Mouse (Mus musculus) heart, adult 2 months (tissue): Measurements from ENCODE around the gene AW822073. TPM values are rescaled to one million over a fixed set of nuclear protein-coding genes. Genes with fewer than 3 reads are reported as not detected.

Source experiments
- DNase-seq, 2 experiments: peaks; one replicate each; pipeline ENCODE4 v3.0.0; 2021
- H3K27ac ChIP-seq: fragments of 200-600 bp; 2 replicates; pipeline ENCODE4 v1.8.1; 2022
- H3K27me3 ChIP-seq: fragments of 200-500 bp; 2 replicates; pipeline ENCODE4 v1.6.1; 2012; ENCODE audit warnings: mild to moderate bottlenecking, low read length, inconsistent platforms, mixed read lengths; ENCODE audit not compliant: control insufficient read depth, insufficient read depth
- H3K36me3 ChIP-seq: fragments of 200-500 bp; 2 replicates; pipeline ENCODE4 v1.6.1; 2012; ENCODE audit warnings: low read length, inconsistent platforms; ENCODE audit not compliant: control insufficient read depth, insufficient read depth
- H3K4me1 ChIP-seq: fragments of 200-500 bp; 2 replicates; pipeline ENCODE4 v1.6.1; 2011; ENCODE audit warnings: low read length; ENCODE audit not compliant: control insufficient read depth, insufficient read depth
- H3K4me3 ChIP-seq: fragments of 200-600 bp; 2 replicates; pipeline ENCODE4 v1.8.1; 2022
- H3K79me2 ChIP-seq: fragments of 200-500 bp; replicated peaks from 2 replicates; pipeline ENCODE4 v1.6.1; 2012; ENCODE audit warnings: mild to moderate bottlenecking, inconsistent platforms, low read length, moderate library complexity, mixed read lengths; ENCODE audit not compliant: control insufficient read depth, insufficient read depth
- H3K9ac ChIP-seq: fragments of 200-500 bp; 2 replicates; pipeline ENCODE4 v1.6.1; 2012; ENCODE audit warnings: low read depth, mild to moderate bottlenecking, control low read depth, inconsistent platforms, low read length, mixed read lengths
- CTCF ChIP-seq: fragments of 200-600 bp; IDR thresholded peaks from 2 replicates; pipeline ENCODE4 v1.8.1; 2022; ENCODE audit warnings: antibody characterized with exemption, mild to moderate bottlenecking, moderate library complexity
- EP300 ChIP-seq: fragments of 200-500 bp; IDR thresholded peaks from 2 replicates; pipeline ENCODE4 v1.6.1; 2011; ENCODE audit warnings: low read depth, low read length, control low read depth; ENCODE audit not compliant: insufficient read depth
- POLR2A ChIP-seq: fragments of 200-500 bp; IDR thresholded peaks from 2 replicates; pipeline ENCODE4 v1.6.1; 2011; ENCODE audit warnings: mild to moderate bottlenecking, low read depth, low read length, control low read depth; ENCODE audit not compliant: insufficient read depth
- WGBS: fragments of 180-500 bp; shearing (Covaris S2); methylation state at CpG from one replicate; pipeline ENCODE4 v1.1.7; 2018; 5-methylcytosine and 5-hydroxymethylcytosine counted together
- intact Hi-C: fragments of 180-260 bp; cut with DNase I; formaldehyde crosslinking; loops from one replicate; pipeline ENCODE4 v1.15.1; 2025
- polyA plus RNA-seq: library from polyadenylated mRNA; depleted of rRNA; stranded (reverse); fragments of >200 nt; gene quantifications from 2 replicates; pipeline ENCODE4 v1.2.3, GENCODE M21; 2012; rRNA removed
- total RNA-seq, 2 experiments: library from RNA; stranded (reverse); gene quantifications; 2 replicates each; pipeline ENCODE4 v1.2.3; 2021

The AW822073 gene
- total and polyA plus RNA-seq, 3 experiments = not detected

GRCm38 (mm10) chr10:58210514-58210913, 14.2 kb downstream of the AW822073 start:
- DNase-seq = no peak
- H3K27ac ChIP-seq = no peak overlapping the region
- TF ChIP-seq EP300 (no peak), CTCF (no peak), POLR2A (no peak)
- H3K27me3 ChIP-seq = peaks cover 2% of the 10 kb centered on the region; the same call in 1 of the 2 replicates
- H3K9ac ChIP-seq = no peak overlapping the region
- H3K4me1 ChIP-seq = no peaks in the 10 kb centered on the region
- H3K36me3 ChIP-seq = no peaks in the 10 kb centered on the region
- H3K4me3 ChIP-seq = no peak overlapping the region
- 38% methylated on average over 1 of the region's 1 CpGs for WGBS
- intact Hi-C loops = no loop called here
- no peaks in the 10 kb centered on the region; the same call in 1 of the 2 replicates for H3K79me2 ChIP-seq

- Histone ChIP-seq H3K4me1 (no peaks in the 10 kb centered on the region), H3K79me2 (no peaks in the 10 kb centered on the region; the same call in 1 of the 2 replicates), H3K9ac (no peak overlapping the region), H3K27me3 (peaks cover under 1% of the 10 kb centered on the region; the same call in 1 of the 2 replicates), H3K4me3 (no peak overlapping the region), H3K36me3 (no peaks in the 10 kb centered on the region), H3K27ac (no peak overlapping the region)
- DNase-seq = no peak
- 48% methylated on average over 2 of the region's 2 CpGs for WGBS
- intact Hi-C loops = no loop called here
- TF ChIP-seq EP300 (no peak), POLR2A (no peak), CTCF (no peak)
Measured at GRCm38 (mm10) chr10:58209710-58210467, 14.8 kb downstream of the AW822073 start.

DNA sequence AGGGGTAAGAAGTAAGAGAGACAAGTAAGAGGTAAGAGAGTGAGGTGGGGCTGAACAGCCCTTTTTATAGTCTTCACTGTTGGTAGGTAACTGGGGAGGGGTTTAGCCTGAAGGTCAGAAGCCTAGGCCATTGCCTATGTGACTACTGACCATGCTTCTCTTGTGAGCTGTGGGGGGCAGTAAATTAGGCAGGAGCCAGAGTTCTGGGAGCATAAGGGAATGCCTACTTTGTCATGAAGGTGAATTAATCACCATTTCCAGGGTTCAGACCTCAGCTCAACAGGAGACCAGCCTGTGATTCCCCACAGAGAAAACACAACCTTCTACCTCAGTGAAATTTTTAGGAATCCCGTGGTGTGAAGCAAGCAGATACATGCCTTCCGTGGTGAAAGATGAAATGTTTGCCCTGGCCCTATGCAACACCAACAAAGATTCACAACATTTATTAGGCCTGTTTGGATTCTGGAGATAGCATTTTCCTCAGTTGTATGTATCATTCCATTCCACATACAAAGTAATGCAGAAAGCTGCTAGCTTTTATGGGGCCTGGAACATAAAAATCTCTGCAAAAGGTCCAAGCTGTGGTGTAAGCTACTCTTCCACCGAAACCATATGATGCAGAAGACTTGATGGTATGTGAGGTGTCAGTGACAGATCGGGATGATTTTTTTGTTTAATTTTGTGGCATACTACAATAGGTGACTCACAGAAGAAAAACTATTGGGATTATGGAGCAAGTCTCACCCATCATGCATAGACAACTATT, 17.9 kb downstream of the AW822073 start:
- no peak for DNase-seq

GRCm38 (mm10) chr10:58205986-58206385, 18.7 kb downstream of the AW822073 start:
- no peaks in the 10 kb centered on the region for H3K79me2 ChIP-seq
- TF ChIP-seq EP300 (no peak), CTCF (no peak), POLR2A (no peak)
- H3K27ac ChIP-seq = no peak overlapping the region
- H3K27me3 ChIP-seq = no peaks in the 10 kb centered on the region; the same call in 1 of the 2 replicates
- intact Hi-C loops = no loop called here
- H3K4me3 ChIP-seq = no peak overlapping the region
- 32% methylated on average over 1 of the region's 1 CpGs for WGBS
- no peak for DNase-seq
- no peaks in the 10 kb centered on the region for H3K36me3 ChIP-seq
- H3K9ac ChIP-seq = no peak overlapping the region
- H3K4me1 ChIP-seq = no peaks in the 10 kb centered on the region

More for the DNA sequence above, 17.9 kb downstream of the AW822073 start:
- H3K27me3 ChIP-seq = no peaks in the 10 kb centered on the region; the same call in 1 of the 2 replicates
- H3K79me2 ChIP-seq = no peaks in the 10 kb centered on the region; the same call in 1 of the 2 replicates
- H3K4me3 ChIP-seq = no peak overlapping the region
- intact Hi-C loops = no loop called here
- H3K27ac ChIP-seq = no peak overlapping the region
- H3K36me3 ChIP-seq = no peaks in the 10 kb centered on the region
- no peak overlapping the region for H3K9ac ChIP-seq
- TF ChIP-seq POLR2A (no peak), EP300 (no peak), CTCF (no peak)
- no peaks in the 10 kb centered on the region for H3K4me1 ChIP-seq
- WGBS = 74% methylated on average over 4 of the region's 4 CpGs

Other genes with a start within 250 kb of the AW822073 start
- not detected for gene Duxf3, start 7.7 kb upstream of the AW822073 start, total RNA-seq
- not detected in 2 replicates for gene Duxf3, start 7.7 kb upstream of the AW822073 start, polyA plus RNA-seq
- not detected for gene Gm4981, start 11.8 kb upstream of the AW822073 start, total RNA-seq
- not detected in 2 replicates for gene Gm4981, start 11.8 kb upstream of the AW822073 start, polyA plus RNA-seq
- 10 to 100 TPM; 22.6 to 29.3 TPM for gene Gcc2, start 30.6 kb upstream of the AW822073 start, total RNA-seq
- 7.9 and 12.2 TPM in 2 replicates for gene Gcc2, start 30.6 kb upstream of the AW822073 start, polyA plus RNA-seq
- 100 to 1,000 TPM; 144 to 155 TPM for gene Lims1, start 98.5 kb upstream of the AW822073 start, total RNA-seq
- gene Lims1, start 98.5 kb upstream of the AW822073 start, polyA plus RNA-seq = 25.6 and 64.3 TPM in 2 replicates
- gene Ranbp2, start 222.0 kb upstream of the AW822073 start, total RNA-seq = 10 to 100 TPM; 47.5 to 53.5 TPM
- 3.2 and 9.5 TPM in 2 replicates for gene Ranbp2, start 222.0 kb upstream of the AW822073 start, polyA plus RNA-seq